Mouse (Mus musculus): Measurements from ENCODE around the gene Slc25a23. TPM values are rescaled to one million over a fixed set of nuclear protein-coding genes. Genes with fewer than 3 reads are reported as not detected.

The Slc25a23 gene
- polyA plus RNA-seq, 1 experiment = 24.2 TPM

GRCm38 (mm10) chr17:57096623-57096920 lies 36.9 kb upstream of the Slc25a23 start:
- H3K27me3 ChIP-seq (ENCODE audit: control insufficient read depth, insufficient read depth, low read length, poor library complexity, severe bottlenecking) = no peaks in the 10 kb centered on the region
- H3K9me3 ChIP-seq (replicated peaks; ENCODE audit: control insufficient read depth, insufficient read depth, low read length, poor library complexity, severe bottlenecking) = no peaks in the 10 kb centered on the region
- H3K4me1 ChIP-seq (ENCODE audit: control insufficient read depth, insufficient read depth, low read length) = peaks cover 3% of the 10 kb centered on the region
- H3K27ac ChIP-seq (ENCODE audit: insufficient read depth, low read length) = no peak overlapping the region
- H3K9ac ChIP-seq (ENCODE audit: low read depth, poor library complexity, severe bottlenecking) = no peak overlapping the region
- no peaks in the 10 kb centered on the region for H3K36me3 ChIP-seq (ENCODE audit: control insufficient read depth, insufficient read depth, low read length, poor library complexity, severe bottlenecking)
- TF ChIP-seq EP300 (IDR thresholded peaks at IDR 0.05; ENCODE audit: insufficient read depth, low read depth, low read length) = peak; percentile 52; the same call in 1 of the 2 replicates
- TF ChIP-seq CTCF (IDR thresholded peaks at IDR 0.05; ENCODE audit: low read depth, low read length) = peak; percentile 93
- TF ChIP-seq POLR2A (IDR thresholded peaks at IDR 0.05; ENCODE audit: insufficient read depth, low read length) = no peak
- H3K4me3 ChIP-seq (ENCODE audit: low read depth, low read length) = peak overlapping the region; percentile 56

- peaks cover 3% of the 10 kb centered on the region for H3K4me1 ChIP-seq (ENCODE audit: control insufficient read depth, insufficient read depth, low read length)
These were observed 36.4 kb upstream of the Slc25a23 start for GRCm38 (mm10) chr17:57095855-57096622.

GRCm38 (mm10) chr17:57094222-57094621 lies 34.6 kb upstream of the Slc25a23 start:
- no peak overlapping the region for H3K4me3 ChIP-seq (ENCODE audit: low read depth, low read length)
- H3K9ac ChIP-seq (ENCODE audit: low read depth, poor library complexity, severe bottlenecking) = no peak overlapping the region
- no peaks in the 10 kb centered on the region for H3K27me3 ChIP-seq (ENCODE audit: control insufficient read depth, insufficient read depth, low read length, poor library complexity, severe bottlenecking)
- H3K9me3 ChIP-seq (replicated peaks; ENCODE audit: control insufficient read depth, insufficient read depth, low read length, poor library complexity, severe bottlenecking) = no peaks in the 10 kb centered on the region
- H3K36me3 ChIP-seq (ENCODE audit: control insufficient read depth, insufficient read depth, low read length, poor library complexity, severe bottlenecking) = no peaks in the 10 kb centered on the region
- peaks cover 3% of the 10 kb centered on the region for H3K4me1 ChIP-seq (ENCODE audit: control insufficient read depth, insufficient read depth, low read length)
- no peak overlapping the region for H3K27ac ChIP-seq (ENCODE audit: insufficient read depth, low read length)
- no peak for TF ChIP-seq POLR2A (IDR thresholded peaks at IDR 0.05; ENCODE audit: insufficient read depth, low read length)
- TF ChIP-seq CTCF (IDR thresholded peaks at IDR 0.05; ENCODE audit: low read depth, low read length) = no peak
- TF ChIP-seq EP300 (IDR thresholded peaks at IDR 0.05; ENCODE audit: insufficient read depth, low read depth, low read length) = no peak

More at GRCm38 (mm10) chr17:57095855-57096622, 36.4 kb upstream of the Slc25a23 start:
- no peak overlapping the region for H3K27ac ChIP-seq (ENCODE audit: insufficient read depth, low read length)
- no peaks in the 10 kb centered on the region for H3K36me3 ChIP-seq (ENCODE audit: control insufficient read depth, insufficient read depth, low read length, poor library complexity, severe bottlenecking)
- TF ChIP-seq EP300 (IDR thresholded peaks at IDR 0.05; ENCODE audit: insufficient read depth, low read depth, low read length) (no peak), POLR2A (IDR thresholded peaks at IDR 0.05; ENCODE audit: insufficient read depth, low read length) (no peak), CTCF (IDR thresholded peaks at IDR 0.05; ENCODE audit: low read depth, low read length) (no peak)
- H3K9ac ChIP-seq (ENCODE audit: low read depth, poor library complexity, severe bottlenecking) = no peak overlapping the region
- H3K4me3 ChIP-seq (ENCODE audit: low read depth, low read length) = peak overlapping the region; percentile 56
- no peaks in the 10 kb centered on the region for H3K9me3 ChIP-seq (replicated peaks; ENCODE audit: control insufficient read depth, insufficient read depth, low read length, poor library complexity, severe bottlenecking)
- no peaks in the 10 kb centered on the region for H3K27me3 ChIP-seq (ENCODE audit: control insufficient read depth, insufficient read depth, low read length, poor library complexity, severe bottlenecking)

- no peaks in the 10 kb centered on the region for H3K9me3 ChIP-seq (replicated peaks; ENCODE audit: control insufficient read depth, insufficient read depth, low read length, poor library complexity, severe bottlenecking)
- H3K27ac ChIP-seq (ENCODE audit: insufficient read depth, low read length) = no peak within 1 kb of the TSS
- peak within 1 kb of the TSS; percentile 42 for H3K4me3 ChIP-seq (ENCODE audit: low read depth, low read length)
- TF ChIP-seq CTCF (IDR thresholded peaks at IDR 0.05; ENCODE audit: low read depth, low read length) (no peak), POLR2A (IDR thresholded peaks at IDR 0.05; ENCODE audit: insufficient read depth, low read length) (no peak), EP300 (IDR thresholded peaks at IDR 0.05; ENCODE audit: insufficient read depth, low read depth, low read length) (no peak)
- H3K27me3 ChIP-seq (ENCODE audit: control insufficient read depth, insufficient read depth, low read length, poor library complexity, severe bottlenecking) = no peaks in the 10 kb centered on the region
- no peaks in the 10 kb centered on the region for H3K36me3 ChIP-seq (ENCODE audit: control insufficient read depth, insufficient read depth, low read length, poor library complexity, severe bottlenecking)
- H3K4me1 ChIP-seq (ENCODE audit: control insufficient read depth, insufficient read depth, low read length) = no peaks in the 10 kb centered on the region
- H3K9ac ChIP-seq (ENCODE audit: low read depth, poor library complexity, severe bottlenecking) = no peak within 1 kb of the TSS
These were observed 27.6 kb upstream of the Slc25a23 start, which contains the start of gene Tubb4a for GRCm38 (mm10) chr17:57087049-57087832. Gene Tubb4a (minus strand): TSS chr17:57087782.

- Histone ChIP-seq H3K4me1 (ENCODE audit: control insufficient read depth, insufficient read depth, low read length) (no peaks in the 10 kb centered on the region), H3K4me3 (ENCODE audit: low read depth, low read length) (no peak overlapping the region), H3K9me3 (replicated peaks; ENCODE audit: control insufficient read depth, insufficient read depth, low read length, poor library complexity, severe bottlenecking) (no peaks in the 10 kb centered on the region), H3K36me3 (ENCODE audit: control insufficient read depth, insufficient read depth, low read length, poor library complexity, severe bottlenecking) (no peaks in the 10 kb centered on the region), H3K9ac (ENCODE audit: low read depth, poor library complexity, severe bottlenecking) (no peak overlapping the region), H3K27ac (ENCODE audit: insufficient read depth, low read length) (no peak overlapping the region), H3K27me3 (ENCODE audit: control insufficient read depth, insufficient read depth, low read length, poor library complexity, severe bottlenecking) (no peaks in the 10 kb centered on the region)
- TF ChIP-seq POLR2A (IDR thresholded peaks at IDR 0.05; ENCODE audit: insufficient read depth, low read length) (no peak), CTCF (IDR thresholded peaks at IDR 0.05; ENCODE audit: low read depth, low read length) (no peak), EP300 (IDR thresholded peaks at IDR 0.05; ENCODE audit: insufficient read depth, low read depth, low read length) (no peak)
These were observed 26.5 kb upstream of the Slc25a23 start for GRCm38 (mm10) chr17:57085970-57086757.

All from ES-Bruce4 (cell line).